Mouse (Mus musculus) embryo, embryonic 11 days (tissue): ENCODE results near the gene Phf14.
"Not testable (repeated sequence)": the region's sequence is repeated elsewhere in the genome, so short reads cannot be mapped to it uniquely, and the experiment has no call there.

ENCODE experiments used
- DNase-seq: peaks from one replicate; pipeline ENCODE4 v3.0.0-alpha.2; 2015

Phf14 gene

GRCm38 (mm10) chr6:11907269-11908032, at the start of gene Phf14, which contains the start of gene Ndufa4:
Gene Phf14, plus strand, starts transcription at chr6:11907809.
Gene Ndufa4, minus strand, starts transcription at chr6:11907497.
- peak; percentile 94 for DNase-seq

DNA sequence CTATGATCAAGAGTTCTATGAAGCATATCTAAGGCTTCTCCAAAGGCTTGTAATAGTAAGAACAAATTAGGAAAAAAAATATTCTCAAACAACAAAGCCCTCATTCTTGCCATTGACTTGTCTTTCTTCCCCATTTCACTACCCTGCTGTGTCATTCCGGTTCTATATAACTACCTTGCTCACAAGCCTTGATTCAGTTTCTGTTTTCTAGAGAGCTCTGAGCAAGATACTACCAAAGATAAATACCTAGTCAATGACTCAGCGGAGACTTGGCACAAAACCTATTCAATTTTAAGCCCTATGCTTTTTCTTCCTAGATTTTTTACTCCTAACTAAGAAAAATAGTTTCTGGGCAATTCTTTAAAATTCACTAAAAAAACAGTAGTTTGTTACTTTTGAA, 32.2 kb upstream of the Phf14 start:
- DNase-seq: not testable (repeated sequence)

- DNase-seq: no peak
Observed at GRCm38 (mm10) chr6:11900809-11901310, 6.7 kb upstream of the Phf14 start.

DNA sequence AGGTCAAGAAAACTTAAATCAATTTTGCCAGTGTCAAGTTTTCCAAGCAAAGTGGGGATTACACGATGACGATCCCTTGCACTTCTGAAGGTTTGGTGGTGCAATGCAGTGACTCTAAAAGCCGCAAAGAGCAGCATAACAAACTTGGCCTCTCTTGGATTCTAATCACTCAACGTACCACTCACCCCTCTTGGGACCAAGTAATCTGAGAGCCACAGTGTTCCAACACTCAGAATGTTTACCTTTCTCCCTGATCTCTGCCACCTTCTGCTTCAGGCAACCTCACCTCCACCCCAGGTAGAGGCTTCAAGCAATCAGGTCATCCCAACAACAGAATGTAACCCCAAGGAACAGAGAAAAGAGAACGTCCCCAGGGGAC, 730 bp upstream of the Phf14 start:
- peak; percentile 18 for DNase-seq

DNA sequence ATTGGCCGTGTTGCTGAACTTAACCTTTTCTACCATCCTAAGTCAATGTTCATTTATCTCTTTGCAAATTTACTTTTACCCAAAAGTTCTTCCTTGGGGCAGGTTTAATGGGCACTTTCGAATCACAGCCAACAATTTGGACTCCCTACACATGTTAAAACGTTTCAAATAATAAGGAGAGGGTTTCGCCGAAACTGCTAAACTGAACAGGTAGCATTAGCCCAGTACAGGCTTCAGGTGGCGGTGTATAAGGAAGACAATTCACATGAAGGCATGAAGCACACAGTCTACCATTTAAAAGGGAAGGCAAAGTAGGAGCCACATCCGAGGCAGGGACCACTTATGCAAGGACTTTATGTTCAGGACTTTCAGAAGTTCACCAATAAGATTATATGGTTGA, 561 bp downstream of the Phf14 start:
- DNase-seq: peak; percentile 3

- DNase-seq: peak; percentile 93
Observed at GRCm38 (mm10) chr6:11925496-11926041, 18.0 kb downstream of the Phf14 start.

- DNase-seq: peak; percentile 66
Observed at GRCm38 (mm10) chr6:11926082-11926595, 18.5 kb downstream of the Phf14 start.

DNA sequence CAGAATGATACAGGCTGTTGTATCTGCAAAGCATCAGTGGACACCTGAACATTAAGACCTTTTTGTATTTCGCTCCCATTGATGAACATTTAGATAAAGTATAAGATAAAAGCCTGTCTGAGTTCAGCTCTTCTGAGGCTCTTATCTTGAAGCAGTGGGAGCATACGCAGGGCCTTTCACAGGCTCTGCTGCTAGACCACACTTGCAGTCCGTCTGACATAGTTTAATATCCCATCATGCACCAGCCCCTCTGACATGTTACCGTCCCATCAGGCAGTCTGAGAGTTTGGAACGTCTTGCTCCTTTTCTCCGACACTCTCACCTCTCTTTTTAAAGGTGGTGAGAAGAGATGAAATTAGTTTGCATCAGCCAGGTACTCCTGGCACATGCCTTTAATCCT, 19.9 kb downstream of the Phf14 start:
- no peak for DNase-seq

- no peak for DNase-seq
Observed at GRCm38 (mm10) chr6:11933403-11933802, 25.8 kb downstream of the Phf14 start.

DNA sequence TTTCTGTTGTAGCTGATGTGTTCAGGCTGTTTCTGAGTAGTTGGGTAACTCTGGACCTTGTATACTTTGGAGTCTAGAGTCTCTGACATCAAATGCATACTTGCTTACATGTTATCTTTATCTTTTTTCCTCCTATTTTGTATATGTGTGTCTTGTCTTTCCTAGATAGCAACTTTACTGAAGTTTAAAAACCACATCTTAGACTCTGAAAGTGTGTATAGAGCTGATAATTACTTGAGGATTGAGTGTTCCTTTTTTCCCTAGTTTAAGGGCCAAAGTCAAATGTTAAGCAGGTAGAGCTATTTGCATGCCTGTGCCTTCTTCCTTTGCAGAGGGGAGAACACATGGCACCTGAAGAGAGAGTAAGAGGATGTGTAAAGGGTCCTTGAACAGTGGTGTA, 33.3 kb downstream of the Phf14 start:
- DNase-seq: no peak

DNA sequence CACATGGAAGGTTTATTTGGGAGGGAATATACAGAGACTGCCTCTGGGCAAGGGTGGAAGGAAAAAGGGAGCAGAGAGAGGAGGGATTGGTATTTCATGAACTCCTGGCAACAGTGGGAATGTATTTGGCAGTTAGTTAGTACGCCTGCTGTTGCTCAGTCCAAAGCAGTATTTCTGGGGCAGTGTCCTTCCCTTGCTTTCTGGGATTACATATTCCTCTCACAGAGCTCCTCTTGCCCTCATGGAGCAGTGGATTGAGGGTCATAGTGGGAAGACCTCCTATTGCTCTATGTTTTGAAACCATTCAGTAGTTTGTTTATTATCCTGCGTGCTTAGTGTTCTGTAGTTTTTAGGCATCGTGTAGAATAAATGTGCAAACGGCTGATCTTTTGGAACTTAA, 34.5 kb downstream of the Phf14 start:
- no peak for DNase-seq

GRCm38 (mm10) chr6:11948100-11948499, 40.5 kb downstream of the Phf14 start:
- no peak for DNase-seq

GRCm38 (mm10) chr6:11960172-11960571, 52.6 kb downstream of the Phf14 start:
- DNase-seq: no peak

- DNase-seq: no peak
Observed at GRCm38 (mm10) chr6:11993782-11994181, 86.2 kb downstream of the Phf14 start.

DNA sequence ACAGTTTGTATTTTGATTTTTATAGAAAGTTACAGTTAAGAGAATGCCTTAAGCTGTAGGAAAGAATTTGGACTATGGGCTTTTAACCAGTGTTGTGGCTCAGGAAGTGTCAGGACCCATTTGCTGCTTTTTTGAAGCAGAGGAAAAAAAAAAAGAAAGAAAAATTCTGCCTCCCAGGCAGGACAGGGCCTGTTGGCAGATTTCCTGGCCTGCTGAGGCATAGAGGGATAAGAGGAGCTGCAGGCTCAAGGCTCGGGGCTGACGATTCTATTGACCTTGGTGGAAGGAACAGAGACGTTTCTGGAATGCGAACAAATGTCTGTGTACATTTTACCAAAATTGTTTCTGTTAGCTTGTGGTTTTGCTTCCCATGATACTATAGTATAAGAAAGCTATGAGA, 91.0 kb downstream of the Phf14 start:
- DNase-seq: no peak

DNA sequence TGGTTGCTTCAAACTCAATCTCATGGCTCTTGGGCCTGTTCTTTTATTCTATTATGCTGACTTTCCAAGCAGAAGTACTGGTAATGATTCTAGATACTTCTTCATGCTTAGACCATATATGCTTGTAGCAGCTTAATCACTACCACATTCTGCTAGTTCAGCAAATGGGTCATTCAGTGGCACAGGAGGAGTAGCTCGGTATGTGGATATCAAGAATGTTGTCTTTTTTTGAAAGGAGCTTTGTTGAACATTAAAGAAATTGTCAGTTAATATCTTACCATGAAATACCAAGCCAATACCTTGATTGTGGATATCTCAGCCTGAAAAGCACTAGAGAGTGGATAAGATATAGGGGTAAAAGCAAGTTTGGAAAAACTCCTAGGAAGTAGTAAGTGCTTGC, 91.9 kb downstream of the Phf14 start:
- DNase-seq: no peak

DNA sequence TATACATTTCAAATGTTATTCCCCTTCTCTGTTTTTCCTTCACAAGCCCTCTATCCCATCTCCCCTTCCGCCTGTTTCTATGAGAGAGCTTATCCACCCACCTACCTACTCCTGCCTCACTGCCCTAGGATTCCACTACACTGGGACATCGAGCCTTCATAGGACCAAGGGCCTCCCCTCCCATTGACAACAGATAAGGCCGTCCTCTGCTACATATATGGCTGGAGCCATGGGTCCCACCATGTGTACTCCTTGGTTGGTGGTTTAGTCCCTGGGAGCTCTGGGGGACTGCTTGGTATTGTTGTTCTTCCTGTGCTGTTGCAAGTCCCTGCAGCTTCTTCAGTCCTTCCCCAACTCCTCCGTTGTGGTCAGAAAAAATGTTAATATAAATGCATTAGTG, 97.8 kb downstream of the Phf14 start:
- DNase-seq: no peak

DNA sequence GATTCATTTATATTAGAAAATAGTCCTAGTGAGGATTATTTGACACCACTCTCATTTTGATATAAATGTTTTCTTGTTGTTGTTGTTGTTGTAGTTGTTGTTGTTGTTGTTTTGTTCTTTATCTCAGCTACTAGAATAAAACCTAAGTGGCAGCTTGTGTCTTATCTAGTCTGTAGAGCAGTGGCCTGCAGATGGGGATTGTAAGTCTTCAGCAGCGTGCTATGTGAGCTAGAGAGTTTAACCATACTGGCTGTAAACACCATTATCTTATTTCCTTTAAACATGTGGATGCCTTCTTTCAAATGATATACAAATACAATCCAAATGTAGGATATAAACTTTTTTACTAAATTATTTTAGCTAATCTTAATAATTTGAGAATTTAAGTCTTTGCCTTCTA, 98.4 kb downstream of the Phf14 start:
- no peak for DNase-seq

- no peak for DNase-seq
Observed at GRCm38 (mm10) chr6:12012103-12012502, 104.5 kb downstream of the Phf14 start.

DNA sequence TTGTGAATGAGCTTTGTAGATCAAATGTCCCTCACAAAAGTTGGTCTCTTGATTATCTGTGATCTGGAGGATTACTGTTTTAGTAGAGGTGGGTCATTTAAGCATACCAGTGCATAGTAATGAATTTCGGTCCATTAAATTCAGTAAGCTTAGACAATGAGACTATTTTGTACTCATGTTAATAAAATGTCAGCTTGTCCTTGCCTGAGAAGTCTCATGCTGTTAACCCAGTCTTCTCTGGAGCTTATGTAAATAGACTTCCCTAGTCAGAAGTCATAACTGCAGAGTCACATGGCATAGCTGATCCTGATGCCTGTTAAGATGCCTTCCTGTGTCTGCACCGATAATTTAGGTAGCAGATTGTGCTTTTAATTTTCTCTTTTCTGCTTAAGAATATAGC, 106.4 kb downstream of the Phf14 start:
- DNase-seq: peak; percentile 12

DNA sequence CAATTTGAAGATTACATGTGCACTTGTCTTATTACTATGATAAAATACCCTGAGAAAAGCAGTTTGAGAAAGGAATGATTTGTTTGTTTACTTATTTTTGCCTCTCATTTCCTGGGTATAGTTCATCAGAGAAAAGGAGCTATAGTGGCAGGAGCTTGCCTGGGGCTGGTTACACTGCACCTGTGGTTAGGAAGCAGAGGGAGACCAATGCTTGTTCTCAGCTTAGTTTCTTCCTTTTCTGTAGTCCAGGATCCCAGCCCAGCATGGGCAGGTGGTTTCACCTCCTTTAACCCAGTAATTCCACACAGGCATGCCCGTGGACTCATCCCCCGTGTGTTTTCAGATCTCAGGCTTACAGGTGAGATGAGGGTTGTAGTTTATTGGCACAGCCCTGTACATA, 107.1 kb downstream of the Phf14 start:
- no peak for DNase-seq

- no peak for DNase-seq
Observed at GRCm38 (mm10) chr6:12019736-12020135, 112.1 kb downstream of the Phf14 start.

GRCm38 (mm10) chr6:12020156-12020555, 112.5 kb downstream of the Phf14 start:
- no peak for DNase-seq

GRCm38 (mm10) chr6:12020738-12021137, 113.1 kb downstream of the Phf14 start:
- DNase-seq: no peak
